Mouse (Mus musculus) C2C12 (cell line): Measurements from ENCODE around the gene Ager.

Experiments used
- CTCF ChIP-seq: IDR thresholded peaks from one replicate; pipeline ENCODE4 v1.5.1; 2011; ENCODE audit not compliant: control insufficient read depth, insufficient read depth, insufficient read length
- MAX ChIP-seq: IDR thresholded peaks from one replicate; pipeline ENCODE4 v1.6.1; 2011; ENCODE audit warnings: mild to moderate bottlenecking, control low read depth

DNA sequence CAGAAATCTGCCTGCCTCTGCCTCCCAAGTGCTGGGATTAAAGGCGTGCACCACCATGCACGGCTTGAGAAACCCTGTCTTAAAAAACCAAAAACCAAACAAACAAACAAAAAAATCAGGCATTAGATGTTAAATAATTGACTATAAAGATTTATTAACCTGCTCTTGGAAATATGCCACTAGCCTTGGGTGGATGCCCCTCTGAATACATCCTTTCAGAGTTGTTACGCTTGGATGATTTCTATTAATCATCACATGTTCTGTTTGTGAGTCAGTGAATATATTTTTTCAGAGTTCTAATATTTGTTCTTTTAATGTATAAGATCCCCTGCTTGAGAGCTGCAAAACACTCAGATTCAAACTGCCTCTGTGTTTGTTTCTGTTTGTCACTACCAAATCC lies 27.3 kb downstream of the Ager start:
- no peak for TF ChIP-seq CTCF
- no peak for TF ChIP-seq MAX
